Mouse (Mus musculus): ENCODE measurements around the gene Sept1. TPM values are rescaled to one million over a fixed set of nuclear protein-coding genes. Genes with fewer than 3 reads are reported as not detected.

Gene Sept1
- total and polyA plus RNA-seq, 3 experiments, result 30.6 to 116 TPM; not detected in 1

GRCm38 (mm10) chr7:127165607-127166493 is 67.1 kb downstream of the Sept1 start:
- H3K27me3 ChIP-seq (ENCODE audit: control insufficient read depth in 1 of 2, insufficient read depth in 2 of 2, low read length in 2 of 2), result no peaks in the 10 kb centered on the region
- no peak overlapping the region for H3K9ac ChIP-seq (ENCODE audit: control insufficient read depth, low read depth, low read length, poor library complexity, severe bottlenecking)
- no peaks in the 10 kb centered on the region for H3K9me3 ChIP-seq (replicated peaks; ENCODE audit: insufficient read depth, low read length)
- DNase-seq (ENCODE audit: low read depth, low spot score), result no peak
- no peaks in the 10 kb centered on the region for H3K79me2 ChIP-seq (ENCODE audit: control insufficient read depth, insufficient read depth, low read length, poor library complexity)
- 0 out of 2 replicates have a peak, but pooled peaks have one; percentile 10 for TF ChIP-seq TAL1 (IDR thresholded peaks at IDR 0.05; ENCODE audit: low read length)
- TF ChIP-seq USF1 (IDR thresholded peaks at IDR 0.05; ENCODE audit: low read depth, low read length), result 0 out of 2 replicates have a peak, but pooled peaks have one; percentile 13
- TF ChIP-seq GABPA (IDR thresholded peaks at IDR 0.05; ENCODE audit: low read depth, low read length), result no peak
- peaks cover 18 to 24% of the 10 kb centered on the region in 2 experiments for H3K4me1 ChIP-seq (ENCODE audit: control insufficient read depth in 1 of 2, insufficient read depth in 2 of 2, low read length in 2 of 2)
- no peak overlapping the region for H3K4me3 ChIP-seq (ENCODE audit: control insufficient read depth in 1 of 2, insufficient read depth in 1 of 2, low read depth in 2 of 2, low read length in 2 of 2)
- 0 out of 2 replicates have a peak overlapping the region, but pooled peaks have one; percentile 16 for H3K27ac ChIP-seq (ENCODE audit: control insufficient read depth, low read depth, low read length)
- peaks cover 0 to 27% of the 10 kb centered on the region in 2 experiments; a peak in 2 of 4 replicates for H3K36me3 ChIP-seq (ENCODE audit: control insufficient read depth in 1 of 2, insufficient read depth in 2 of 2, low read length in 2 of 2)

Other genes starting within 250 kb of the Sept1 start
- gene Mvp, start 218.5 kb downstream of the Sept1 start, total RNA-seq (2012; rRNA removed), result 19.4 and 19.8 TPM in 2 replicates
- 10 to 100 TPM in 1 of 2 experiments, not detected in 1; 20.6 TPM for gene Mvp, start 218.5 kb downstream of the Sept1 start, polyA plus RNA-seq (2012; ENCODE audit: insufficient read depth in 1 of 2, insufficient read length in 2 of 2, low read depth in 1 of 2, low replicate concordance in 2 of 2, missing spikeins in 1 of 2)
- 0.39 TPM in 1 of 2 replicates, not detected in the other for gene Pagr1b, start 216.6 kb downstream of the Sept1 start, total RNA-seq (2012; rRNA removed)
- 1 to 10 TPM in 1 of 2 experiments, not detected in 1; 4.5 TPM for gene Pagr1b, start 216.6 kb downstream of the Sept1 start, polyA plus RNA-seq (2012; ENCODE audit: insufficient read depth in 1 of 2, insufficient read length in 2 of 2, low read depth in 1 of 2, low replicate concordance in 2 of 2, missing spikeins in 1 of 2)
- gene Pagr1a, start 215.8 kb downstream of the Sept1 start, total RNA-seq (2012; rRNA removed), result 55.4 and 60.2 TPM in 2 replicates
- gene Pagr1a, start 215.8 kb downstream of the Sept1 start, polyA plus RNA-seq (2012; ENCODE audit: insufficient read depth in 1 of 2, insufficient read length in 2 of 2, low read depth in 1 of 2, low replicate concordance in 2 of 2, missing spikeins in 1 of 2), result 10 to 100 TPM in 1 of 2 experiments, not detected in 1; 85.9 TPM
- 13.8 and 20.5 TPM in 2 replicates for gene Gm42742, start 212.0 kb downstream of the Sept1 start, total RNA-seq (2012; rRNA removed)
- gene Gm42742, start 212.0 kb downstream of the Sept1 start, polyA plus RNA-seq (2012; ENCODE audit: insufficient read depth in 1 of 2, insufficient read length in 2 of 2, low read depth in 1 of 2, low replicate concordance in 2 of 2, missing spikeins in 1 of 2), result 10 to 100 TPM in 1 of 2 experiments, not detected in 1; 27.2 TPM
- 0.12 and 0.13 TPM in 2 replicates for gene Prrt2, start 211.9 kb downstream of the Sept1 start, total RNA-seq (2012; rRNA removed)
- 1 to 10 TPM in 1 of 2 experiments, not detected in 1; 1.4 TPM for gene Prrt2, start 211.9 kb downstream of the Sept1 start, polyA plus RNA-seq (2012; ENCODE audit: insufficient read depth in 1 of 2, insufficient read length in 2 of 2, low read depth in 1 of 2, low replicate concordance in 2 of 2, missing spikeins in 1 of 2)
- gene Maz, start 206.1 kb downstream of the Sept1 start, total RNA-seq (2012; rRNA removed), result 231 and 234 TPM in 2 replicates
- 100 to 1,000 TPM in 1 of 2 experiments, not detected in 1; 540 TPM for gene Maz, start 206.1 kb downstream of the Sept1 start, polyA plus RNA-seq (2012; ENCODE audit: insufficient read depth in 1 of 2, insufficient read length in 2 of 2, low read depth in 1 of 2, low replicate concordance in 2 of 2, missing spikeins in 1 of 2)
- 57.7 and 75.7 TPM in 2 replicates for gene Kif22, start 190.7 kb downstream of the Sept1 start, total RNA-seq (2012; rRNA removed)
- 100 to 1,000 TPM; 119 to 298 TPM for gene Kif22, start 190.7 kb downstream of the Sept1 start, polyA plus RNA-seq (2012; ENCODE audit: insufficient read depth in 1 of 2, insufficient read length in 2 of 2, low read depth in 1 of 2, low replicate concordance in 2 of 2, missing spikeins in 1 of 2)
- gene Zg16, start 145.8 kb downstream of the Sept1 start, total RNA-seq (2012; rRNA removed), result 57.1 and 89.3 TPM in 2 replicates
- gene Zg16, start 145.8 kb downstream of the Sept1 start, polyA plus RNA-seq (2012; ENCODE audit: insufficient read depth in 1 of 2, insufficient read length in 2 of 2, low read depth in 1 of 2, low replicate concordance in 2 of 2, missing spikeins in 1 of 2), result 10 to 100 TPM in 1 of 2 experiments, not detected in 1; 50.4 TPM
- 51.1 and 54.9 TPM in 2 replicates for gene AI467606, start 141.8 kb downstream of the Sept1 start, total RNA-seq (2012; rRNA removed)
- 100 to 1,000 TPM in 1 of 2 experiments, 10 to 100 TPM in 1; 79.4 to 101 TPM for gene AI467606, start 141.8 kb downstream of the Sept1 start, polyA plus RNA-seq (2012; ENCODE audit: insufficient read depth in 1 of 2, insufficient read length in 2 of 2, low read depth in 1 of 2, low replicate concordance in 2 of 2, missing spikeins in 1 of 2)
- gene Qprt, start 110.9 kb downstream of the Sept1 start, total RNA-seq (2012; rRNA removed), result 2.5 and 2.7 TPM in 2 replicates
- 1 to 10 TPM in 1 of 2 experiments, not detected in 1; 3.7 TPM for gene Qprt, start 110.9 kb downstream of the Sept1 start, polyA plus RNA-seq (2012; ENCODE audit: insufficient read depth in 1 of 2, insufficient read length in 2 of 2, low read depth in 1 of 2, low replicate concordance in 2 of 2, missing spikeins in 1 of 2)
- gene Spn, start 95.3 kb downstream of the Sept1 start, total RNA-seq (2012; rRNA removed), result 169 and 182 TPM in 2 replicates
- 100 to 1,000 TPM; 135 to 184 TPM for gene Spn, start 95.3 kb downstream of the Sept1 start, polyA plus RNA-seq (2012; ENCODE audit: insufficient read depth in 1 of 2, insufficient read length in 2 of 2, low read depth in 1 of 2, low replicate concordance in 2 of 2, missing spikeins in 1 of 2)
- gene Cd2bp2, start 37.1 kb downstream of the Sept1 start, total RNA-seq (2012; rRNA removed), result 55.6 and 64.8 TPM in 2 replicates
- 10 to 100 TPM in 1 of 2 experiments, not detected in 1; 56.7 TPM for gene Cd2bp2, start 37.1 kb downstream of the Sept1 start, polyA plus RNA-seq (2012; ENCODE audit: insufficient read depth in 1 of 2, insufficient read length in 2 of 2, low read depth in 1 of 2, low replicate concordance in 2 of 2, missing spikeins in 1 of 2)
- gene Tbc1d10b, start 24.7 kb downstream of the Sept1 start, total RNA-seq (2012; rRNA removed), result 37.4 and 43.3 TPM in 2 replicates
- 10 to 100 TPM in 1 of 2 experiments, not detected in 1; 70.3 TPM for gene Tbc1d10b, start 24.7 kb downstream of the Sept1 start, polyA plus RNA-seq (2012; ENCODE audit: insufficient read depth in 1 of 2, insufficient read length in 2 of 2, low read depth in 1 of 2, low replicate concordance in 2 of 2, missing spikeins in 1 of 2)
- 8.3 and 11.2 TPM in 2 replicates for gene Mylpf, start 24.2 kb downstream of the Sept1 start, total RNA-seq (2012; rRNA removed)
- gene Mylpf, start 24.2 kb downstream of the Sept1 start, polyA plus RNA-seq (2012; ENCODE audit: insufficient read depth in 1 of 2, insufficient read length in 2 of 2, low read depth in 1 of 2, low replicate concordance in 2 of 2, missing spikeins in 1 of 2), result 1 to 10 TPM in 1 of 2 experiments, not detected in 1; 9.1 TPM
- gene Zfp553, start 69 bp downstream of the Sept1 start, total RNA-seq (2012; rRNA removed), result 13.9 and 14.6 TPM in 2 replicates
- gene Zfp553, start 69 bp downstream of the Sept1 start, polyA plus RNA-seq (2012; ENCODE audit: insufficient read depth in 1 of 2, insufficient read length in 2 of 2, low read depth in 1 of 2, low replicate concordance in 2 of 2, missing spikeins in 1 of 2), result 10 to 100 TPM in 1 of 2 experiments, not detected in 1; 19.0 TPM
- gene Zfp771, start 11.1 kb upstream of the Sept1 start, total RNA-seq (2012; rRNA removed), result 33.4 and 37.6 TPM in 2 replicates
- 10 to 100 TPM in 1 of 2 experiments, not detected in 1; 58.3 TPM for gene Zfp771, start 11.1 kb upstream of the Sept1 start, polyA plus RNA-seq (2012; ENCODE audit: insufficient read depth in 1 of 2, insufficient read length in 2 of 2, low read depth in 1 of 2, low replicate concordance in 2 of 2, missing spikeins in 1 of 2)
- 238 and 253 TPM in 2 replicates for gene Dctpp1, start 27.6 kb upstream of the Sept1 start, total RNA-seq (2012; rRNA removed)
- 100 to 1,000 TPM in 1 of 2 experiments, not detected in 1; 290 TPM for gene Dctpp1, start 27.6 kb upstream of the Sept1 start, polyA plus RNA-seq (2012; ENCODE audit: insufficient read depth in 1 of 2, insufficient read length in 2 of 2, low read depth in 1 of 2, low replicate concordance in 2 of 2, missing spikeins in 1 of 2)
- 177 and 182 TPM in 2 replicates for gene Sephs2, start 40.9 kb upstream of the Sept1 start, total RNA-seq (2012; rRNA removed)
- 100 to 1,000 TPM in 1 of 2 experiments, not detected in 1; 109 TPM for gene Sephs2, start 40.9 kb upstream of the Sept1 start, polyA plus RNA-seq (2012; ENCODE audit: insufficient read depth in 1 of 2, insufficient read length in 2 of 2, low read depth in 1 of 2, low replicate concordance in 2 of 2, missing spikeins in 1 of 2)
- 0.92 and 1.3 TPM in 2 replicates for gene Itgal, start 63.1 kb upstream of the Sept1 start, total RNA-seq (2012; rRNA removed)
- 1 to 10 TPM in 1 of 2 experiments, not detected in 1; 9.7 TPM for gene Itgal, start 63.1 kb upstream of the Sept1 start, polyA plus RNA-seq (2012; ENCODE audit: insufficient read depth in 1 of 2, insufficient read length in 2 of 2, low read depth in 1 of 2, low replicate concordance in 2 of 2, missing spikeins in 1 of 2)
- 4.3 and 5.4 TPM in 2 replicates for gene Zfp768, start 112.5 kb upstream of the Sept1 start, total RNA-seq (2012; rRNA removed)
- gene Zfp768, start 112.5 kb upstream of the Sept1 start, polyA plus RNA-seq (2012; ENCODE audit: insufficient read depth in 1 of 2, insufficient read length in 2 of 2, low read depth in 1 of 2, low replicate concordance in 2 of 2, missing spikeins in 1 of 2), result 10 to 100 TPM in 1 of 2 experiments, not detected in 1; 12.0 TPM
- 6.9 and 7.5 TPM in 2 replicates for gene Zfp747, start 142.9 kb upstream of the Sept1 start, total RNA-seq (2012; rRNA removed)
- gene Zfp747, start 142.9 kb upstream of the Sept1 start, polyA plus RNA-seq (2012; ENCODE audit: insufficient read depth in 1 of 2, insufficient read length in 2 of 2, low read depth in 1 of 2, low replicate concordance in 2 of 2, missing spikeins in 1 of 2), result 1 to 10 TPM in 1 of 2 experiments, not detected in 1; 6.2 TPM
- 1.4 and 2.1 TPM in 2 replicates for gene 9130019O22Rik, start 154.0 kb upstream of the Sept1 start, total RNA-seq (2012; rRNA removed)
- gene 9130019O22Rik, start 154.0 kb upstream of the Sept1 start, polyA plus RNA-seq (2012; ENCODE audit: insufficient read depth in 1 of 2, insufficient read length in 2 of 2, low read depth in 1 of 2, low replicate concordance in 2 of 2, missing spikeins in 1 of 2), result 1 to 10 TPM in 1 of 2 experiments, not detected in 1; 1.5 TPM
- 2.3 and 2.5 TPM in 2 replicates for gene E430018J23Rik, start 160.5 kb upstream of the Sept1 start, total RNA-seq (2012; rRNA removed)
- gene E430018J23Rik, start 160.5 kb upstream of the Sept1 start, polyA plus RNA-seq (2012; ENCODE audit: insufficient read depth in 1 of 2, insufficient read length in 2 of 2, low read depth in 1 of 2, low replicate concordance in 2 of 2, missing spikeins in 1 of 2), result 1 to 10 TPM in 1 of 2 experiments, not detected in 1; 2.1 TPM
- gene Zfp764, start 173.7 kb upstream of the Sept1 start, total RNA-seq (2012; rRNA removed), result 3.7 and 4.1 TPM in 2 replicates
- gene Zfp764, start 173.7 kb upstream of the Sept1 start, polyA plus RNA-seq (2012; ENCODE audit: insufficient read depth in 1 of 2, insufficient read length in 2 of 2, low read depth in 1 of 2, low replicate concordance in 2 of 2, missing spikeins in 1 of 2), result 1 to 10 TPM in 1 of 2 experiments, not detected in 1; 3.1 TPM
- 8.6 and 11.1 TPM in 2 replicates for gene Zfp688, start 188.9 kb upstream of the Sept1 start, total RNA-seq (2012; rRNA removed)
- gene Zfp688, start 188.9 kb upstream of the Sept1 start, polyA plus RNA-seq (2012; ENCODE audit: insufficient read depth in 1 of 2, insufficient read length in 2 of 2, low read depth in 1 of 2, low replicate concordance in 2 of 2, missing spikeins in 1 of 2), result 10 to 100 TPM in 1 of 2 experiments, not detected in 1; 18.1 TPM
- gene Zfp689, start 216.0 kb upstream of the Sept1 start, total RNA-seq (2012; rRNA removed), result 4.0 and 4.9 TPM in 2 replicates
- 1 to 10 TPM in 1 of 2 experiments, not detected in 1; 7.2 TPM for gene Zfp689, start 216.0 kb upstream of the Sept1 start, polyA plus RNA-seq (2012; ENCODE audit: insufficient read depth in 1 of 2, insufficient read length in 2 of 2, low read depth in 1 of 2, low replicate concordance in 2 of 2, missing spikeins in 1 of 2)
- gene Prr14, start 226.5 kb upstream of the Sept1 start, total RNA-seq (2012; rRNA removed), result 10.8 and 11.7 TPM in 2 replicates
- gene Prr14, start 226.5 kb upstream of the Sept1 start, polyA plus RNA-seq (2012; ENCODE audit: insufficient read depth in 1 of 2, insufficient read length in 2 of 2, low read depth in 1 of 2, low replicate concordance in 2 of 2, missing spikeins in 1 of 2), result 10 to 100 TPM in 1 of 2 experiments, not detected in 1; 45.9 TPM
- 7.5 TPM in 2 replicates for gene Fbrs, start 246.1 kb upstream of the Sept1 start, total RNA-seq (2012; rRNA removed)
- gene Fbrs, start 246.1 kb upstream of the Sept1 start, polyA plus RNA-seq (2012; ENCODE audit: insufficient read depth in 1 of 2, insufficient read length in 2 of 2, low read depth in 1 of 2, low replicate concordance in 2 of 2, missing spikeins in 1 of 2), result 10 to 100 TPM in 1 of 2 experiments, not detected in 1; 53.3 TPM

All from MEL (cell line).